Mouse (Mus musculus): ENCODE data around the gene Supt20. TPM values are rescaled to one million over a fixed set of nuclear protein-coding genes. Genes with fewer than 3 reads are reported as not detected.
A peak's percentile ranks its signal among the peaks of the same experiment; 100 is the strongest.

Supt20 gene
- polyA plus RNA-seq, 1 experiment from 2014 or later = 70.6 TPM

DNA sequence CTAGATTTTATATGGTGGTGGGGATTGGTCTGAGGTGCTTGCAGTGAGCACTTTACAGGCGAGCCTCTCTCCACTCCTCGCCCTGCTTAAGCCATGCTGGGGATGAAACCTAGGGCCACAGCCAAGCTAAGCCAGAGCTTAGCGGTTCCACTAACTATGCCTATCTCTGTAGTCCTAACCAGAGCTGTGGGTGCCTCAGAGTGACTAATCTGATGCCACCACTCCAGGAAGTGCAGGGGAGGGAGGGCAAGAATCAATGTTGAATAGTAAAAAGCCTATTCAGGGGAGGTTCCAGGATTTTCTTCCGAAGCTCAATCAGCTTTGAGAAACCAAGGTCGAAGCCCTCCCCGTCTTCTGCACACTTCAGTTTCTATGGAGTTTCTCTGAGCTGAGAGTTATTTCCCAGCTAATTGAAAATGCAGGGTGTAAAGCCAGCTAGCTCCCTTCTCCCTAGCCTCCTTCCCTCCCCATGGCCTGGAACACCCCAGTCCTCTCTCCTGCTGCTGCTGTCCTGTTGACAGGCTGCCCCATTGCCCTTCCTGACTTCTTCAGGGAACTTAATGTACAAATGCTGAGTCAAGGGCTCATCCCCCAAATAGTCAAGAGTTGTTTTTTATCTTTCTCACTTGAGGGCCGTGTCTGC, 83.5 kb downstream of the Supt20 start:
- WGBS = 63% methylated on average over 7 of the region's 7 CpGs
- Histone ChIP-seq H3K36me3 (ENCODE audit: control insufficient read depth, insufficient read depth, low read length) (no peaks in the 10 kb centered on the region), H3K4me3 (ENCODE audit: low read length) (no peak overlapping the region), H3K4me2 (ENCODE audit: low read length) (no peak overlapping the region), H3K9me3 (ENCODE audit: control insufficient read depth, low read length) (peaks cover 2% of the 10 kb centered on the region; the same call in 1 of the 2 replicates), H3K27ac (ENCODE audit: low read depth, low read length) (no peak overlapping the region), H3K4me1 (ENCODE audit: control insufficient read depth, insufficient read depth, low read depth, low read length) (no peaks in the 10 kb centered on the region), H3K27me3 (replicated peaks; ENCODE audit: control insufficient read depth, insufficient read depth, low read length) (no peaks in the 10 kb centered on the region), H3K9ac (ENCODE audit: low read depth, low read length) (no peak overlapping the region)
- peak; percentile 60; the same call in 1 of the 2 replicates for ATAC-seq

Other genes starting within 250 kb of the Supt20 start
- 0.43 TPM in 1 of 2 replicates, not detected in the other for gene Gm21958, start 21.5 kb downstream of the Supt20 start, polyA plus RNA-seq (2015; fragmentation: Nextera tagmentation; extraction: Ambion mirVana)
- 69.9 and 71.6 TPM in 2 replicates for gene Exosc8, start 42.6 kb downstream of the Supt20 start, polyA plus RNA-seq (2015; fragmentation: Nextera tagmentation; extraction: Ambion mirVana)
- 46.2 and 47.9 TPM in 2 replicates for gene Alg5, start 42.7 kb downstream of the Supt20 start, polyA plus RNA-seq (2015; fragmentation: Nextera tagmentation; extraction: Ambion mirVana)
- gene Smad9, start 62.8 kb downstream of the Supt20 start, polyA plus RNA-seq (2015; fragmentation: Nextera tagmentation; extraction: Ambion mirVana) = 0.57 and 0.90 TPM in 2 replicates
- gene Rfxap, start 115.0 kb downstream of the Supt20 start, polyA plus RNA-seq (2015; fragmentation: Nextera tagmentation; extraction: Ambion mirVana) = 38.8 and 42.0 TPM in 2 replicates
- 1.7 and 1.9 TPM in 2 replicates for gene Sertm1, start 223.1 kb downstream of the Supt20 start, polyA plus RNA-seq (2015; fragmentation: Nextera tagmentation; extraction: Ambion mirVana)